Mouse (Mus musculus): ENCODE measurements around the gene Sik2. TPM values are rescaled to one million over a fixed set of nuclear protein-coding genes. Genes with fewer than 3 reads are reported as not detected.

Gene Sik2
- polyA plus RNA-seq, 1 experiment from 2014 or later, result 18.4 TPM

- Histone ChIP-seq H3K9me3 (ENCODE audit: control insufficient read depth, low read length) (no peaks in the 10 kb centered on the region), H3K9ac (ENCODE audit: low read length) (no peak overlapping the region), H3K27ac (ENCODE audit: low read depth, low read length) (no peak overlapping the region), H3K4me2 (ENCODE audit: low read depth, low read length, severe bottlenecking) (no peak overlapping the region), H3K4me1 (replicated peaks; ENCODE audit: control insufficient read depth, insufficient read depth, low read length) (no peaks in the 10 kb centered on the region), H3K36me3 (ENCODE audit: control insufficient read depth, insufficient read depth, low read length) (no peaks in the 10 kb centered on the region), H3K27me3 (ENCODE audit: control insufficient read depth, insufficient read depth, low read length) (no peaks in the 10 kb centered on the region), H3K4me3 (ENCODE audit: low read depth, low read length) (no peak overlapping the region)
- no peak for DNase-seq (ENCODE audit: low spot score)
- ATAC-seq (replicated peaks; ENCODE audit: low FRiP score), result no peak
- 93% methylated on average over 4 of the region's 4 CpGs for WGBS
Observed at GRCm38 (mm10) chr9:50970413-50970812, 38.5 kb downstream of the Sik2 start.

GRCm38 (mm10) chr9:50969266-50969665, 39.6 kb downstream of the Sik2 start:
- H3K36me3 ChIP-seq (ENCODE audit: control insufficient read depth, insufficient read depth, low read length), result no peaks in the 10 kb centered on the region
- no peak overlapping the region for H3K9ac ChIP-seq (ENCODE audit: low read length)
- H3K4me2 ChIP-seq (ENCODE audit: low read depth, low read length, severe bottlenecking), result no peak overlapping the region
- H3K27me3 ChIP-seq (ENCODE audit: control insufficient read depth, insufficient read depth, low read length), result no peaks in the 10 kb centered on the region
- 86% methylated on average over 3 of the region's 3 CpGs for WGBS
- DNase-seq (ENCODE audit: low spot score) (no peak), ATAC-seq (replicated peaks; ENCODE audit: low FRiP score) (no peak)
- no peak overlapping the region for H3K4me3 ChIP-seq (ENCODE audit: low read depth, low read length)
- H3K9me3 ChIP-seq (ENCODE audit: control insufficient read depth, low read length), result no peaks in the 10 kb centered on the region
- no peaks in the 10 kb centered on the region for H3K4me1 ChIP-seq (replicated peaks; ENCODE audit: control insufficient read depth, insufficient read depth, low read length)
- no peak overlapping the region for H3K27ac ChIP-seq (ENCODE audit: low read depth, low read length)

GRCm38 (mm10) chr9:50966277-50966676, 42.6 kb downstream of the Sik2 start:
- no peak overlapping the region for H3K4me3 ChIP-seq (ENCODE audit: low read depth, low read length)
- DNase-seq (ENCODE audit: low spot score), result no peak
- H3K9me3 ChIP-seq (ENCODE audit: control insufficient read depth, low read length), result no peaks in the 10 kb centered on the region
- no peaks in the 10 kb centered on the region for H3K27me3 ChIP-seq (ENCODE audit: control insufficient read depth, insufficient read depth, low read length)
- H3K36me3 ChIP-seq (ENCODE audit: control insufficient read depth, insufficient read depth, low read length), result no peaks in the 10 kb centered on the region
- no peak for ATAC-seq (replicated peaks; ENCODE audit: low FRiP score)
- H3K27ac ChIP-seq (ENCODE audit: low read depth, low read length), result no peak overlapping the region
- WGBS, result 86% methylated on average over 2 of the region's 2 CpGs
- H3K9ac ChIP-seq (ENCODE audit: low read length), result no peak overlapping the region
- no peak overlapping the region for H3K4me2 ChIP-seq (ENCODE audit: low read depth, low read length, severe bottlenecking)
- no peaks in the 10 kb centered on the region for H3K4me1 ChIP-seq (replicated peaks; ENCODE audit: control insufficient read depth, insufficient read depth, low read length)

- Histone ChIP-seq H3K4me1 (replicated peaks; ENCODE audit: control insufficient read depth, insufficient read depth, low read length) (no peaks in the 10 kb centered on the region), H3K27ac (ENCODE audit: low read depth, low read length) (no peak overlapping the region), H3K27me3 (ENCODE audit: control insufficient read depth, insufficient read depth, low read length) (no peaks in the 10 kb centered on the region), H3K9me3 (ENCODE audit: control insufficient read depth, low read length) (no peaks in the 10 kb centered on the region), H3K9ac (ENCODE audit: low read length) (no peak overlapping the region), H3K36me3 (ENCODE audit: control insufficient read depth, insufficient read depth, low read length) (no peaks in the 10 kb centered on the region), H3K4me3 (ENCODE audit: low read depth, low read length) (no peak overlapping the region), H3K4me2 (ENCODE audit: low read depth, low read length, severe bottlenecking) (no peak overlapping the region)
- DNase-seq (ENCODE audit: low spot score) (no peak), ATAC-seq (replicated peaks; ENCODE audit: low FRiP score) (no peak)
Observed at GRCm38 (mm10) chr9:50965392-50965791, 43.5 kb downstream of the Sik2 start.

GRCm38 (mm10) chr9:50964911-50965310, 44.0 kb downstream of the Sik2 start:
- DNase-seq (ENCODE audit: low spot score), result no peak
- no peaks in the 10 kb centered on the region for H3K9me3 ChIP-seq (ENCODE audit: control insufficient read depth, low read length)
- 80% methylated on average over 2 of the region's 2 CpGs for WGBS
- no peak overlapping the region for H3K4me2 ChIP-seq (ENCODE audit: low read depth, low read length, severe bottlenecking)
- no peak overlapping the region for H3K4me3 ChIP-seq (ENCODE audit: low read depth, low read length)
- no peaks in the 10 kb centered on the region for H3K4me1 ChIP-seq (replicated peaks; ENCODE audit: control insufficient read depth, insufficient read depth, low read length)
- no peak overlapping the region for H3K27ac ChIP-seq (ENCODE audit: low read depth, low read length)
- H3K27me3 ChIP-seq (ENCODE audit: control insufficient read depth, insufficient read depth, low read length), result no peaks in the 10 kb centered on the region
- no peaks in the 10 kb centered on the region for H3K36me3 ChIP-seq (ENCODE audit: control insufficient read depth, insufficient read depth, low read length)
- ATAC-seq (replicated peaks; ENCODE audit: low FRiP score), result no peak
- no peak overlapping the region for H3K9ac ChIP-seq (ENCODE audit: low read length)

- DNase-seq (ENCODE audit: low spot score) (no peak), ATAC-seq (replicated peaks; ENCODE audit: low FRiP score) (no peak)
- no peaks in the 10 kb centered on the region for H3K4me1 ChIP-seq (replicated peaks; ENCODE audit: control insufficient read depth, insufficient read depth, low read length)
- H3K9me3 ChIP-seq (ENCODE audit: control insufficient read depth, low read length), result no peaks in the 10 kb centered on the region
- WGBS, result 52% methylated on average over 6 of the region's 6 CpGs
- no peak overlapping the region for H3K4me2 ChIP-seq (ENCODE audit: low read depth, low read length, severe bottlenecking)
- H3K4me3 ChIP-seq (ENCODE audit: low read depth, low read length), result no peak overlapping the region
- no peaks in the 10 kb centered on the region for H3K36me3 ChIP-seq (ENCODE audit: control insufficient read depth, insufficient read depth, low read length)
- no peak overlapping the region for H3K27ac ChIP-seq (ENCODE audit: low read depth, low read length)
- no peak overlapping the region for H3K9ac ChIP-seq (ENCODE audit: low read length)
- H3K27me3 ChIP-seq (ENCODE audit: control insufficient read depth, insufficient read depth, low read length), result no peaks in the 10 kb centered on the region
Observed at GRCm38 (mm10) chr9:50957956-50958489, 50.9 kb downstream of the Sik2 start.

GRCm38 (mm10) chr9:50955176-50955575, 53.7 kb downstream of the Sik2 start:
- WGBS, result 96% methylated on average over 3 of the region's 3 CpGs
- no peak for DNase-seq (ENCODE audit: low spot score)
- no peak overlapping the region for H3K27ac ChIP-seq (ENCODE audit: low read depth, low read length)

GRCm38 (mm10) chr9:50948097-50948823, 60.6 kb downstream of the Sik2 start:
- Histone ChIP-seq H3K4me2 (ENCODE audit: low read depth, low read length, severe bottlenecking) (no peak overlapping the region), H3K4me1 (replicated peaks; ENCODE audit: control insufficient read depth, insufficient read depth, low read length) (no peaks in the 10 kb centered on the region), H3K27ac (ENCODE audit: low read depth, low read length) (no peak overlapping the region), H3K4me3 (ENCODE audit: low read depth, low read length) (no peak overlapping the region), H3K27me3 (ENCODE audit: control insufficient read depth, insufficient read depth, low read length) (no peaks in the 10 kb centered on the region), H3K36me3 (ENCODE audit: control insufficient read depth, insufficient read depth, low read length) (no peaks in the 10 kb centered on the region), H3K9me3 (ENCODE audit: control insufficient read depth, low read length) (no peaks in the 10 kb centered on the region), H3K9ac (ENCODE audit: low read length) (no peak overlapping the region)
- ATAC-seq (replicated peaks; ENCODE audit: low FRiP score) (no peak), DNase-seq (ENCODE audit: low spot score) (no peak)
- WGBS, result 95% methylated on average over 7 of the region's 7 CpGs

More at GRCm38 (mm10) chr9:50955176-50955575, 53.7 kb downstream of the Sik2 start:
- no peaks in the 10 kb centered on the region for H3K36me3 ChIP-seq (ENCODE audit: control insufficient read depth, insufficient read depth, low read length)
- no peak for ATAC-seq (replicated peaks; ENCODE audit: low FRiP score)
- H3K9me3 ChIP-seq (ENCODE audit: control insufficient read depth, low read length), result no peaks in the 10 kb centered on the region
- no peaks in the 10 kb centered on the region for H3K4me1 ChIP-seq (replicated peaks; ENCODE audit: control insufficient read depth, insufficient read depth, low read length)
- no peak overlapping the region for H3K9ac ChIP-seq (ENCODE audit: low read length)
- no peak overlapping the region for H3K4me2 ChIP-seq (ENCODE audit: low read depth, low read length, severe bottlenecking)
- H3K27me3 ChIP-seq (ENCODE audit: control insufficient read depth, insufficient read depth, low read length), result no peaks in the 10 kb centered on the region
- no peak overlapping the region for H3K4me3 ChIP-seq (ENCODE audit: low read depth, low read length)

- Histone ChIP-seq H3K27me3 (ENCODE audit: control insufficient read depth, insufficient read depth, low read length) (no peaks in the 10 kb centered on the region), H3K4me3 (ENCODE audit: low read depth, low read length) (no peak overlapping the region), H3K36me3 (ENCODE audit: control insufficient read depth, insufficient read depth, low read length) (no peaks in the 10 kb centered on the region), H3K4me2 (ENCODE audit: low read depth, low read length, severe bottlenecking) (no peak overlapping the region), H3K9ac (ENCODE audit: low read length) (no peak overlapping the region), H3K4me1 (replicated peaks; ENCODE audit: control insufficient read depth, insufficient read depth, low read length) (no peaks in the 10 kb centered on the region), H3K9me3 (ENCODE audit: control insufficient read depth, low read length) (no peaks in the 10 kb centered on the region), H3K27ac (ENCODE audit: low read depth, low read length) (no peak overlapping the region)
- WGBS, result 79% methylated on average over 1 of the region's 1 CpGs
- no peak for DNase-seq (ENCODE audit: low spot score)
- ATAC-seq (replicated peaks; ENCODE audit: low FRiP score), result no peak
Observed at GRCm38 (mm10) chr9:50946338-50946737, 62.5 kb downstream of the Sik2 start.

Data from forebrain, embryonic 11.5 days (tissue).